Mouse (Mus musculus) hindbrain, embryonic 11.5 days (tissue): ENCODE measurements around the gene Scn11a. TPM values are rescaled to one million over a fixed set of nuclear protein-coding genes. Genes with fewer than 3 reads are reported as not detected.

Experiments
- ATAC-seq: fragments of 200-750 bp; cut with Nextera tagmentation; 2 replicates; pipeline ENCODE4 v1.8.0; 2017; ENCODE audit warnings: mild to moderate bottlenecking, moderate TSS enrichment, moderate library complexity; ENCODE audit not compliant: low FRiP score
- DNase-seq: peaks from one replicate; pipeline ENCODE4 v3.0.0-alpha.2; 2015; ENCODE audit warnings: low spot score
- H3K27ac ChIP-seq: fragments of 300-500 bp; sonication (generic); 2 replicates; pipeline ENCODE4 v1.5.1; 2014; ENCODE audit warnings: mild to moderate bottlenecking, low read depth, low read length
- H3K27me3 ChIP-seq: fragments of 300-500 bp; sonication (generic); 2 replicates; pipeline ENCODE4 v1.6.1; 2014; ENCODE audit warnings: mild to moderate bottlenecking, low read length, moderate library complexity, mixed read lengths; ENCODE audit not compliant: control insufficient read depth, insufficient read depth
- H3K36me3 ChIP-seq: fragments of 300-500 bp; sonication (generic); 2 replicates; pipeline ENCODE4 v1.6.1; 2014; ENCODE audit warnings: mild to moderate bottlenecking, low read length, moderate library complexity, mixed read lengths; ENCODE audit not compliant: control insufficient read depth, insufficient read depth
- H3K4me1 ChIP-seq: fragments of 300-500 bp; sonication (generic); replicated peaks from 2 replicates; pipeline ENCODE4 v1.6.1; 2014; ENCODE audit warnings: low read length, mixed read lengths; ENCODE audit not compliant: control insufficient read depth, insufficient read depth
- H3K4me2 ChIP-seq: fragments of 300-500 bp; sonication (generic); replicated peaks from 2 replicates; pipeline ENCODE4 v1.6.1; 2014; ENCODE audit warnings: mild to moderate bottlenecking, low read depth, low read length
- H3K4me3 ChIP-seq: fragments of 300-500 bp; sonication (generic); 2 replicates; pipeline ENCODE4 v1.5.1; 2014; ENCODE audit warnings: low read depth, low read length
- H3K9ac ChIP-seq: fragments of 300-500 bp; sonication (generic); 2 replicates; pipeline ENCODE4 v1.6.1; 2014; ENCODE audit warnings: low read depth, low read length
- H3K9me3 ChIP-seq: fragments of 300-500 bp; sonication (generic); 2 replicates; pipeline ENCODE4 v1.6.1; 2016; ENCODE audit warnings: low read length; ENCODE audit not compliant: control insufficient read depth
- WGBS: fragments of 180-500 bp; shearing (Covaris S2); extraction: QIAGEN DNeasy Blood & Tissue Kit; methylation state at CpG from one replicate; pipeline ENCODE4 v1.1.7; 2014; 5-methylcytosine and 5-hydroxymethylcytosine counted together
- polyA plus RNA-seq: library from polyadenylated mRNA; unstranded; fragments of >200 nt; fragmentation: Nextera tagmentation; extraction: Ambion mirVana; gene quantifications from 2 replicates; pipeline ENCODE4 v1.2.1, GENCODE M21; 2014

The Scn11a gene
- polyA plus RNA-seq, 1 experiment from 2014 or later = 0.03 TPM

- DNase-seq = no peak
- Histone ChIP-seq H3K36me3 (no peaks in the 10 kb centered on the region), H3K9ac (no peak overlapping the region), H3K27me3 (no peaks in the 10 kb centered on the region), H3K4me1 (peaks cover 7% of the 10 kb centered on the region; the same call in 1 of the 2 replicates), H3K4me3 (no peak overlapping the region), H3K27ac (no peak overlapping the region), H3K4me2 (no peak overlapping the region), H3K9me3 (no peaks in the 10 kb centered on the region)
- WGBS = 91% methylated on average over 11 of the region's 11 CpGs
- ATAC-seq = no peak
Measured at GRCm38 (mm10) chr9:119804501-119804847, 20.8 kb downstream of the Scn11a start.

- Histone ChIP-seq H3K4me2 (no peak overlapping the region), H3K9ac (peak overlapping the region; percentile 17; the same call in 1 of the 2 replicates), H3K4me1 (peaks cover 7% of the 10 kb centered on the region; the same call in 1 of the 2 replicates), H3K27ac (no peak overlapping the region), H3K27me3 (no peaks in the 10 kb centered on the region), H3K36me3 (no peaks in the 10 kb centered on the region), H3K9me3 (no peaks in the 10 kb centered on the region), H3K4me3 (no peak overlapping the region)
- no peak for ATAC-seq
- WGBS = 69% methylated on average over 15 of the region's 15 CpGs
- peak; percentile 10 for DNase-seq
Measured at GRCm38 (mm10) chr9:119803845-119804500, 21.3 kb downstream of the Scn11a start.

GRCm38 (mm10) chr9:119803169-119803827 is 22.0 kb downstream of the Scn11a start:
- H3K4me2 ChIP-seq = no peak overlapping the region
- H3K27me3 ChIP-seq = no peaks in the 10 kb centered on the region
- H3K9me3 ChIP-seq = no peaks in the 10 kb centered on the region
- H3K36me3 ChIP-seq = no peaks in the 10 kb centered on the region
- H3K9ac ChIP-seq = no peak overlapping the region
- DNase-seq (peak; percentile 53), ATAC-seq (peak; percentile 72)
- H3K4me3 ChIP-seq = no peak overlapping the region
- 62% methylated on average over 16 of the region's 16 CpGs for WGBS
- no peak overlapping the region for H3K27ac ChIP-seq
- H3K4me1 ChIP-seq = peaks cover 7% of the 10 kb centered on the region; the same call in 1 of the 2 replicates

- Histone ChIP-seq H3K36me3 (no peaks in the 10 kb centered on the region), H3K27ac (no peak overlapping the region), H3K4me3 (no peak overlapping the region), H3K4me1 (peaks cover 7% of the 10 kb centered on the region; the same call in 1 of the 2 replicates), H3K27me3 (no peaks in the 10 kb centered on the region), H3K9me3 (no peaks in the 10 kb centered on the region), H3K9ac (no peak overlapping the region), H3K4me2 (no peak overlapping the region)
- DNase-seq (no peak), ATAC-seq (no peak)
- WGBS = 63% methylated on average over 6 of the region's 6 CpGs
Measured at GRCm38 (mm10) chr9:119801460-119801859, 23.8 kb downstream of the Scn11a start.

- Histone ChIP-seq H3K9me3 (no peaks in the 10 kb centered on the region), H3K9ac (no peak overlapping the region), H3K4me3 (no peak overlapping the region), H3K4me2 (no peak overlapping the region), H3K27ac (no peak overlapping the region), H3K4me1 (no peaks in the 10 kb centered on the region), H3K36me3 (no peaks in the 10 kb centered on the region), H3K27me3 (no peaks in the 10 kb centered on the region)
- no peak for DNase-seq
- ATAC-seq = no peak
- 70% methylated on average over 4 of the region's 4 CpGs for WGBS
Measured at GRCm38 (mm10) chr9:119796791-119797190, 28.5 kb downstream of the Scn11a start.

- no peak overlapping the region for H3K27ac ChIP-seq
- no peaks in the 10 kb centered on the region for H3K9me3 ChIP-seq
- no peaks in the 10 kb centered on the region for H3K36me3 ChIP-seq
- no peak overlapping the region for H3K9ac ChIP-seq
- ATAC-seq = no peak
- H3K27me3 ChIP-seq = no peaks in the 10 kb centered on the region
- H3K4me2 ChIP-seq = no peak overlapping the region
- H3K4me1 ChIP-seq = no peaks in the 10 kb centered on the region
- 81% methylated on average over 15 of the region's 15 CpGs for WGBS
- H3K4me3 ChIP-seq = no peak overlapping the region
- DNase-seq = no peak
Measured at GRCm38 (mm10) chr9:119795254-119795912, 29.9 kb downstream of the Scn11a start.

GRCm38 (mm10) chr9:119794470-119794869 is 30.8 kb downstream of the Scn11a start:
- Histone ChIP-seq H3K36me3 (no peaks in the 10 kb centered on the region), H3K27ac (no peak overlapping the region), H3K4me1 (no peaks in the 10 kb centered on the region), H3K9me3 (no peaks in the 10 kb centered on the region), H3K27me3 (no peaks in the 10 kb centered on the region), H3K9ac (no peak overlapping the region), H3K4me2 (no peak overlapping the region), H3K4me3 (no peak overlapping the region)
- WGBS = 77% methylated on average over 4 of the region's 4 CpGs
- no peak for ATAC-seq
- no peak for DNase-seq

GRCm38 (mm10) chr9:119792505-119792904 is 32.8 kb downstream of the Scn11a start:
- no peaks in the 10 kb centered on the region for H3K27me3 ChIP-seq
- H3K4me3 ChIP-seq = no peak overlapping the region
- H3K9ac ChIP-seq = no peak overlapping the region
- no peak overlapping the region for H3K27ac ChIP-seq
- ATAC-seq = no peak
- 60% methylated on average over 9 of the region's 9 CpGs for WGBS
- peak; percentile 47 for DNase-seq
- H3K4me2 ChIP-seq = no peak overlapping the region
- no peaks in the 10 kb centered on the region for H3K4me1 ChIP-seq
- H3K36me3 ChIP-seq = no peaks in the 10 kb centered on the region
- H3K9me3 ChIP-seq = no peaks in the 10 kb centered on the region
